26 mouse cellular contexts compared by ENCODE assay signal in the genomic region with DNA sequence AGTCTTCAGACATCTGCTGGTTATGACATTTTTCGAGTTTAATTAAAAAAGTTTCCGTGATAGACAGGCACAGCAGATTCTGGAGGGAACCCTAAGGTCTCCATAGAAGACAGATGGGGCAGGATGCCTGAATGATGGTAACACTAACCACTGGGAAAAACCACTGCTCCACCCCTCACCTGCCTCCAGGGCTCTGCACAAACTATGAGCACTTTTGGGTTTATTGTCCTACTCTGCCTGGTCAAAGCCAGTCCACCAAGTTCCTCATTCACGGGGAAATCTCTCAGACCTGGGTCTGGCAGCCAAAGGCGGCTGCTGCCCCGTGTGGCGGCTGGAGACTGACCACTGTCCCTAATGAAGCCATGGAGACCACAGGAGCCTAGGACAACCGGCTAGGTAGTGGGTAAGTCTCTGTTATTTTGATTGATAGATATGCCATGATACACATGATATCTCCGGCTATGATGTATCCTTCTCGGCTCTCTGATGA. TPM values are rescaled to one million over a fixed set of nuclear protein-coding genes. Genes with fewer than 3 reads are reported as not detected.
DNase-seq lines count a peak whose midpoint lies in the region; ATAC-seq lines count a peak whose summit lies in the region.
"Had no signal": no experiment of that assay in that cellular context is flagged by ENCODE, and none has a peak within 500 bp of the region (broad histone marks: within the 10 kb centered on the region; RNA-seq: fewer than 3 reads in every experiment).

No protein-coding gene starts in this region.

- H3K4me2 ChIP-seq in kidney, embryonic 15.5 days: no peak overlapping the region
- H3K4me2 ChIP-seq in midbrain, embryonic 11.5 days: no peak overlapping the region
- no peak overlapping the region for H3K4me2 ChIP-seq in stomach, embryonic 16.5 days (ENCODE audit: low read depth, low read length)
- H3K4me2 ChIP-seq: forebrain, embryonic 15.5 days; heart, embryonic 11.5 days; hindbrain, embryonic 12.5 days; limb, embryonic 13.5 days; liver, embryonic 13.5 days; lung, embryonic 14.5 days had no signal

- H3K36me3 ChIP-seq in kidney, embryonic 15.5 days: no peaks in the 10 kb centered on the region
- no peaks in the 10 kb centered on the region for H3K36me3 ChIP-seq in midbrain, embryonic 11.5 days (ENCODE audit: control insufficient read depth, insufficient read depth, low read length)
- no peaks in the 10 kb centered on the region for H3K36me3 ChIP-seq in midbrain, embryonic 10.5 days
- H3K36me3 ChIP-seq in stomach, embryonic 16.5 days (ENCODE audit: control insufficient read depth, insufficient read depth, low read length): no peaks in the 10 kb centered on the region
- H3K36me3 ChIP-seq: embryonic facial prominence, embryonic 10.5 days; forebrain, embryonic 15.5 days; hindbrain, embryonic 12.5 days; limb, embryonic 13.5 days; liver, embryonic 13.5 days had no signal

- H3K9ac ChIP-seq in kidney, embryonic 15.5 days: no peak overlapping the region
- no peak overlapping the region for H3K9ac ChIP-seq in midbrain, embryonic 11.5 days (ENCODE audit: low read length)
- H3K9ac ChIP-seq in stomach, embryonic 16.5 days (ENCODE audit: low read length): no peak overlapping the region
- H3K9ac ChIP-seq: forebrain, embryonic 15.5 days; hindbrain, embryonic 12.5 days; limb, embryonic 13.5 days; liver, embryonic 13.5 days; lung, embryonic 14.5 days had no signal

- no peaks in the 10 kb centered on the region for H3K27me3 ChIP-seq in kidney, embryonic 15.5 days
- no peaks in the 10 kb centered on the region; the same call in 1 of the 2 replicates for H3K27me3 ChIP-seq in midbrain, embryonic 11.5 days (ENCODE audit: control insufficient read depth, insufficient read depth, low read length)
- no peaks in the 10 kb centered on the region for H3K27me3 ChIP-seq in midbrain, embryonic 10.5 days (ENCODE audit: low read depth, poor library complexity, severe bottlenecking)
- no peaks in the 10 kb centered on the region for H3K27me3 ChIP-seq in stomach, embryonic 16.5 days (ENCODE audit: control insufficient read depth, insufficient read depth, low read length)
- H3K27me3 ChIP-seq: forebrain, embryonic 15.5 days; hindbrain, embryonic 12.5 days; limb, embryonic 13.5 days; liver, embryonic 13.5 days had no signal

- 53% methylated on average over 9 of the region's 9 CpGs for WGBS in kidney, embryonic 15.5 days
- WGBS in midbrain, embryonic 11.5 days: 52% methylated on average over 9 of the region's 9 CpGs
- 57% methylated on average over 9 of the region's 9 CpGs for WGBS in midbrain, embryonic 10.5 days
- 47% methylated on average over 9 of the region's 9 CpGs for WGBS in stomach, embryonic 16.5 days

- no peak overlapping the region for H3K4me3 ChIP-seq in kidney, embryonic 15.5 days (replicated peaks)
- H3K4me3 ChIP-seq in midbrain, embryonic 11.5 days (ENCODE audit: low read depth, low read length): no peak overlapping the region
- H3K4me3 ChIP-seq in midbrain, embryonic 10.5 days: no peak overlapping the region
- no peak overlapping the region for H3K4me3 ChIP-seq in stomach, embryonic 16.5 days (replicated peaks; ENCODE audit: low read length)
- H3K4me3 ChIP-seq: embryonic facial prominence, embryonic 10.5 days; forebrain, embryonic 15.5 days; hindbrain, embryonic 12.5 days; limb, embryonic 13.5 days; liver, embryonic 13.5 days; megakaryocyte, embryonic 14.5 days had no signal

- no peaks in the 10 kb centered on the region for H3K9me3 ChIP-seq in kidney, embryonic 15.5 days (replicated peaks)
- no peaks in the 10 kb centered on the region for H3K9me3 ChIP-seq in midbrain, embryonic 11.5 days (ENCODE audit: control insufficient read depth, low read length)
- H3K9me3 ChIP-seq in midbrain, embryonic 10.5 days (replicated peaks): no peaks in the 10 kb centered on the region
- no peaks in the 10 kb centered on the region for H3K9me3 ChIP-seq in stomach, embryonic 16.5 days (replicated peaks; ENCODE audit: control insufficient read depth, low read length)
- H3K9me3 ChIP-seq: embryonic facial prominence, embryonic 10.5 days; forebrain, embryonic 15.5 days; hindbrain, embryonic 12.5 days; limb, embryonic 13.5 days; liver, embryonic 13.5 days had no signal

- H3K27ac ChIP-seq in kidney, embryonic 15.5 days: peak overlapping the region; percentile 34; the same call in 1 of the 2 replicates
- no peak overlapping the region for H3K27ac ChIP-seq in midbrain, embryonic 11.5 days (ENCODE audit: low read depth, low read length)
- no peak overlapping the region for H3K27ac ChIP-seq in midbrain, embryonic 10.5 days (replicated peaks)
- 0 out of 2 replicates have a peak overlapping the region, but pooled peaks have one; percentile 9 for H3K27ac ChIP-seq in stomach, embryonic 16.5 days (ENCODE audit: low read length)
- H3K27ac ChIP-seq: embryonic facial prominence, embryonic 10.5 days; forebrain, embryonic 15.5 days; hindbrain, embryonic 12.5 days; limb, embryonic 13.5 days; liver, embryonic 13.5 days had no signal

- ATAC-seq in kidney, embryonic 15.5 days (replicated peaks; ENCODE audit: low FRiP score): no peak
- no peak for ATAC-seq in midbrain, embryonic 11.5 days (ENCODE audit: low FRiP score)
- ATAC-seq in stomach, embryonic 16.5 days (ENCODE audit: insufficient read depth, low FRiP score): no peak
- ATAC-seq: CD4-positive, CD25-positive, alpha-beta regulatory T cell, adult 4 months; forebrain, embryonic 15.5 days; midbrain, embryonic 16.5 days had no signal

- peaks cover 35% of the 10 kb centered on the region for H3K4me1 ChIP-seq in kidney, embryonic 15.5 days
- no peaks in the 10 kb centered on the region for H3K4me1 ChIP-seq in midbrain, embryonic 11.5 days (ENCODE audit: control insufficient read depth, insufficient read depth, low read length)
- peaks cover 9% of the 10 kb centered on the region; the same call in 1 of the 2 replicates for H3K4me1 ChIP-seq in midbrain, embryonic 10.5 days
- peaks cover 21% of the 10 kb centered on the region for H3K4me1 ChIP-seq in stomach, embryonic 16.5 days (ENCODE audit: control insufficient read depth, insufficient read depth, low read length)
- H3K4me1 ChIP-seq: forebrain, embryonic 15.5 days; hindbrain, embryonic 12.5 days had no signal

- peak; percentile 90 for DNase-seq in heart, adult 11 months
- DNase-seq in heart, postnatal 14 days: no peak
- no peak for DNase-seq in kidney, adult 9 months
- peak; percentile 78 for DNase-seq in midbrain, embryonic 11.5 days (ENCODE audit: low spot score, missing footprints)
- no peak for DNase-seq in midbrain, embryonic 10.5 days (ENCODE audit: low spot score)
- DNase-seq in retina, embryonic 14.5 days (ENCODE audit: low spot score): no peak
- DNase-seq: adrenal gland, postnatal 25 days; cerebellum, adult 8-10 months; cerebellum, postnatal 36 days; gastrocnemius, postnatal 14 days; heart, postnatal 10 days; kidney, adult 18-20 months; liver, embryonic 13.5 days; lung, embryonic 14.5 days; right cerebral cortex, adult 18-20 months; thymus, postnatal 25 days had no signal

- intact Hi-C loops in heart, postnatal 14 days (cut with DNase I): no loop called here

RNA-seq across cellular contexts. Expression of gene Slamf9, which starts 44.4 kb away (rescaled TPM):
- total RNA-seq in heart, postnatal 14 days (2021): 1 to 10 TPM in 1 of 2 experiments, under 1 TPM in 1; 0.98 to 1.1 TPM
- 0.73 and 1.1 TPM in 2 replicates for polyA plus RNA-seq in kidney, embryonic 15.5 days (2015; fragmentation: Nextera tagmentation; extraction: Ambion mirVana)
- polyA plus RNA-seq in midbrain, embryonic 11.5 days (2014; fragmentation: Nextera tagmentation; extraction: Ambion mirVana): 0.12 and 0.23 TPM in 2 replicates
- polyA plus RNA-seq in midbrain, embryonic 10.5 days (2016; fragmentation: Nextera tagmentation; extraction: Ambion mirVana): 0.09 and 0.16 TPM in 2 replicates
- 0.59 and 0.91 TPM in 2 replicates for polyA plus RNA-seq in stomach, embryonic 16.5 days (2015; fragmentation: Nextera tagmentation; extraction: Ambion mirVana)
- polyA plus RNA-seq: CD4-positive, CD25-positive, alpha-beta regulatory T cell, adult 4 months; embryonic facial prominence, embryonic 10.5 days; forebrain, embryonic 15.5 days had no signal

RNA-seq across cellular contexts. Expression of gene Igsf9, which starts 50.8 kb away (rescaled TPM):
- total RNA-seq in heart, postnatal 14 days (2021): under 1 TPM; 0.49 to 0.76 TPM
- polyA plus RNA-seq in kidney, embryonic 15.5 days (2015; fragmentation: Nextera tagmentation; extraction: Ambion mirVana): 45.0 and 46.0 TPM in 2 replicates
- 48.8 and 49.7 TPM in 2 replicates for polyA plus RNA-seq in midbrain, embryonic 11.5 days (2014; fragmentation: Nextera tagmentation; extraction: Ambion mirVana)
- 76.2 and 95.8 TPM in 2 replicates for polyA plus RNA-seq in midbrain, embryonic 10.5 days (2016; fragmentation: Nextera tagmentation; extraction: Ambion mirVana)
- polyA plus RNA-seq in stomach, embryonic 16.5 days (2015; fragmentation: Nextera tagmentation; extraction: Ambion mirVana): 51.6 and 55.3 TPM in 2 replicates

RNA-seq across cellular contexts. Expression of gene Pigm, which starts 54.4 kb away (rescaled TPM):
- total RNA-seq in heart, postnatal 14 days (2021): 1 to 10 TPM; 6.4 to 7.1 TPM
- polyA plus RNA-seq in kidney, embryonic 15.5 days (2015; fragmentation: Nextera tagmentation; extraction: Ambion mirVana): 7.6 and 7.9 TPM in 2 replicates
- 11.0 and 12.2 TPM in 2 replicates for polyA plus RNA-seq in midbrain, embryonic 11.5 days (2014; fragmentation: Nextera tagmentation; extraction: Ambion mirVana)
- 9.3 and 9.9 TPM in 2 replicates for polyA plus RNA-seq in midbrain, embryonic 10.5 days (2016; fragmentation: Nextera tagmentation; extraction: Ambion mirVana)
- polyA plus RNA-seq in stomach, embryonic 16.5 days (2015; fragmentation: Nextera tagmentation; extraction: Ambion mirVana): 6.1 and 6.4 TPM in 2 replicates

Comparison
In these comparisons a context has a peak if more than half of its experiments do, and no peak if none do; other contexts are left out.
1. DNase-seq: peak in heart, adult 11 months (single experiment) and midbrain, embryonic 11.5 days (single experiment); none in heart, postnatal 14 days (0 of 2), kidney, adult 9 months (single experiment), midbrain, embryonic 10.5 days (single experiment) and retina, embryonic 14.5 days (single experiment).
2. H3K27ac ChIP-seq: peak in kidney, embryonic 15.5 days (single experiment) and stomach, embryonic 16.5 days (single experiment); none in midbrain, embryonic 11.5 days (single experiment) and midbrain, embryonic 10.5 days (single experiment).